Mouse (Mus musculus) hematopoietic stem cell, adult 5-6 weeks (primary cell): ENCODE data around the gene Snx3. TPM values are rescaled to one million over a fixed set of nuclear protein-coding genes. Genes with fewer than 3 reads are reported as not detected.

Experiments
- ATAC-seq, 2 experiments: fragments of 125-278 bp in 1 of 2; replicated peaks in 1 of 2; 2 replicates each; pipeline ENCODE4 v1.8.0; 2016 to 2017; ENCODE audit warnings: inconsistent platforms in 2 of 2, mild to moderate bottlenecking in 2 of 2, moderate number of reproducible peaks in 2 of 2, low read depth in 1 of 2, moderate TSS enrichment in 1 of 2; ENCODE audit not compliant: low FRiP score in 2 of 2, poor library complexity in 2 of 2, severe bottlenecking in 2 of 2, insufficient read depth in 1 of 2, low TSS enrichment in 1 of 2
- total RNA-seq: library from RNA; stranded (forward); fragments of 172-1452, 232-1000 nt; gene quantifications from 2 replicates; pipeline ENCODE4 v1.2.3, GENCODE M21; 2017

The Snx3 gene
- total RNA-seq, 1 experiment from 2014 or later: 97.5 TPM

DNA sequence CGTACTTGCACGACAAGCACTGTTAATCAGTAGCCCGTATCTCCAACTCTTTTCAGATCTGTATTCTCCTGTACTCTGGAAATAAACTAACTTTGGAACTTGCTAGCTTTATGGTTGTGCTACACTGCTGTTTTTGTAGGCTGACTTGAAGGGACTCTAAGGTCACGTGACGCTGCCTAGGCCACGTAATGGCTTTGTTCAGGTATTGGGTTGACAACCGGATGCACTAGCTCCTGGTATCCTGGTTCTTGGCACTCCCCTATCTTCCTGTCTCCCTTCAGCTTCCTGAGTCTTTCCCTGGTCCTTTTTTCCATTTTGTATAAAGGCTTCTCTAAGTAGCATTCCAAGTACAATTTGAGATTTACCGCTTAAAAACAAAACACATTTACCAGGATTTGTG, 1.2 kb upstream of the Snx3 start:
- ATAC-seq: no peak

DNA sequence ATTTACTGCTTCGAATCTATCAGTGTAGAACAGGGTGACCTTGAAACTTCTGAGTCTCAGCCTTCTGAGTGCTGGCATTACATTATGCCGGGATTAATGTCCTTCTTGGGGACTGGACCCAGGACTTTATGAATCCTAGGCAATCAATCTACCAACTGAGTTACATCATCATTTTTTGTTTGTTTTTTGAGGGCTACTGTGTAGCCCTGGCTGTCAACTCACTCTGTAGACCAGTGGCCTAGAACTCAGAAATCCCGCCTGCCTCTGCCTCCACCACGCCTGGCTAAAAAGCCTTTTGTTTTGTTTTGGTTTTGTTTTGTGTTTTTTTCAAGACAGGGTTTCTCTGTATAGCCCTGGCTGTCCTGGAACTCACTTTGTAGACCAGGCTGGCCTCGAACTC, 669 bp upstream of the Snx3 start:
- ATAC-seq: no peak

DNA sequence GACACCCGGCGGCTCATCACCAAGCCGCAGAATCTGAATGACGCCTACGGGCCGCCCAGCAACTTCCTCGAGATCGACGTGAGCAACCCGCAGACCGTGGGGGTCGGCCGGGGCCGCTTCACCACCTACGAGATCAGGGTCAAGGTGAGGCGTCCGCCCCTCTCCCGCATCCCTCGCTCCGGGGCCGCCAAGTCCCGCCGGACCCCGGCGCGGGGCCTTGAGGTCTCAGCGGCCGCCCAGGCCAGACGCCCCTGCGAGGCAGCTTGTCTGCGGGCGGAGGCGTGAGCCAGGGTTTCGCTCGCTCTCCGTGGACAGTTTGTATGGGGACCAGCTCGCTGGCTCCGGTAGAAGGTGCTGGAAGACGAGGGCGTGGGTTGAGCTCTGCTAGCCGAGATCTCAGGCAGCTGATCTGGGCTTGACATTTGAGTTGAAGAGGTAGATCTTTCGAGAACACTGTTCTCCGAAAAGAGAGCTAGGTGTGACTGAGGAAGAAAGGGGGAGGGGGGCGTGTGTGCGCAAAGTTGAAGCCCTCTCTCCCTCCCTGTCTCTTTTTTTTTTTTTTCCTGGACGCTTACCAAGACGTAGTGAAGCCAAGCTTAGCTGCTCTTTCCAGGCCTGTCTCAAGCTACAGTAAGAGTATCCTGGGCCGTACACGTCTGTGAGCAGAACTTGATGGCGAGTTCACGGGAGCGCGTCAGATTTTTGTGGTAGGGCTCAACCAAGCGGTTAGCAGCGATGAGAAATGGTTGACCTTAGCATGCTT, 700 bp downstream of the Snx3 start:
- ATAC-seq: peak in 1 of 2 experiments; percentile 28; a peak in 2 of 4 replicates

DNA sequence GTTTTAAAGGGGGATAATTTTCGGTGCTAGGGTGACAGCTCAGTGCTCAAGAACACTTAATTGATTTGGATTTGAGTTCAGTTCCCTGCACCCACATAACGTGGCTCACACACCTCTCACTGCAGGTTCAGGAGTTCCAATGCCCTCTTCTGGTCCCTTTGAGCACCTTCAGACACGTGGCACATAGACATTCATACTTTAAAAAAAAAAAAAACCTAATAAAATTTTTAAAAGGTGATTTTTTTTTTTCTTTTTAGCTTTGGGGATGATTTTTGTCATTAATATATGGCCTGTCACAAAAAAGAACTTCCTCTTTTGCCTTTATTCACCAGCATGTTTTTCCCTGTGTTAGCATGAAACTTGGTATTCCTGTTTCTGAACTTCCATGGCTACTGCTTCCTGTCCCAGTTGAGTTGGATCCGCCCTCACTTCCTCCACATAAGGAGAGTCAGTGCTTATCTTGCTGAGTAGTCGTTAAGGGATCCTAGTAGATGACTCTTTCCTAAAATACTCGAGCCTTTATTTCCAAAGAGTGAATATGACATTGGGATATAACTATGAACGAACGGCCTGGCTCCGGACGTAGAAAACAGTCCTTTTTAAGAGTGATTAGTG, 2.4 kb downstream of the Snx3 start:
- no peak for ATAC-seq

DNA sequence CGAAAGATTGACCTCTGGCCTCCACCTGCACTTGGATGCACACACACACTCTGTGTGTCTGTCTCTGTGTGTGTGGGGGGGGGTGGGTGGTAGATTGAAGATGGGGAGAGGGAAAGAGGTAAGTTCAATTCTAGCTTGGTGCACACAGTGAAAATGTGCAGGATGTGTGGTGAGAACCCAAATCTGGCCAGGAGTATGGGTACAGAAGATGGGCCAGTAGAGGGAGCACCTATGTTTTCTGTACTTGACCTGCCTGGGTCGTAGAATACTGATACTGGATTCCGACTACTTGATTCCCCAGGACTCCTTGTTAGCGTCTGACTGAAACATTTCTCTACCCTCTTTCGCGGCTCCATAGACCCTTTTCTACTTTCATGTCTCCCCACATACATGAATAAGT, 8.3 kb downstream of the Snx3 start:
- ATAC-seq: no peak

DNA sequence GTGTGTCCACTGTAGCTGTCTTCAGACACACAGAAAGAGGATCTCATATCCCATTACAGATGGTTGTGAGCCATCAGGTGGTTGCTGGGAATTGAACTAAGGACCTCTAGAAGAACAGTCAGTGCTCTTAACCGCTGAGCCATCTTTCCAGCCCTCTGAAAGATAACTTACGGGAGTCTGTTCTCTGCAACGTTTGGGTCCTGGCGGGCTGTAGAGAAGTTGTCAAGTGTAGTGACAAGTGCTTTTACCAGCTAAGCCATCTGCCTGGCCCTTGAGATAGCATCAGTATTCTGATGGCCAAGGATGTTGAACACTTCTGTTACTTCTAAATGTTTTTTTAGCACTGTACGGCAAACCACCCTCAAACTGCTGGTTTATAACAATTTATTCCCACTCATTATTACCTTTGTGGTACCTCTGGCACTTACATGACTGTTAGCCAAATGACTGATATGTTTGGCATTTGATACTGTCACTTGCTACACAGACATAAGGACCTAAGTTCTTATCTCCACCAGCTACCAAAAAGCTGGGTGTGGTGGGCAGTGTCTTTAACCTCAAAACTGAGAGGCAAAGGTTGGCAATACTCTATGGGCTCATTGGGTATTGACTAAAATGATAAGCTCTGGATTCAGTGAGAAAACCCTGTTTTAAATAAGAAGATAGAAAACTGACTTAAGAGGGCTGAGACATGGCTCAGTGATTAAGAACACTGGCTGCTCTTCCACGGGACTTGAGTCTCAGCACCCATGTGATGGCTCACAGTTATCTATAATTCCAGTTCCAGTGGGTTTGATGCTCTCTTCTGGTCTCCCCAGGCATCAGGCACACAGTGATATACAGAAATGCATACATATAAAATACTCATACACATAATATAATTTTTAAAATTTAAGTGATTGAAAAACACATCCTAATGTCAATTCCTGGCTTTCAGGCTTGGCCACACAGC, 9.6 kb downstream of the Snx3 start:
- ATAC-seq: no peak; a peak in 2 of 4 replicates

DNA sequence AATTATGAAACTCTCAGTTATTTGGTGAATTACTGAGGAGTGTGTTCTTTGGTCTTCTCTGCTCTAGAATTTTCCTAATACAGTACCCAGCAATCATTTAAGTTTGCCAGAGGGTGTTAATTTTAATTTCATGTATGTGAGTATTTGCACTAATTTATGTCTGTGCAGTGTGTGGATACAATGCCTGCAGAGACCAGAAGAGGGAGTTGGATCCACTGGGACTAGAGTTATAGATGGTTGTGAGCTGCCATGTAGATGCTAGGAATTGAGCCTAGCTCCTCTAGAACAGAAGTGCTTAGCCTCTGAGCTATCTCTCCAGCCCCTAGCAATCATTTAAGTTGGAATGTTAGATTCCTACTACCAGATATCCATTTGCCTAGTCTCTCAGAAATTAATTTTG, 12.3 kb downstream of the Snx3 start:
- ATAC-seq: no peak

DNA sequence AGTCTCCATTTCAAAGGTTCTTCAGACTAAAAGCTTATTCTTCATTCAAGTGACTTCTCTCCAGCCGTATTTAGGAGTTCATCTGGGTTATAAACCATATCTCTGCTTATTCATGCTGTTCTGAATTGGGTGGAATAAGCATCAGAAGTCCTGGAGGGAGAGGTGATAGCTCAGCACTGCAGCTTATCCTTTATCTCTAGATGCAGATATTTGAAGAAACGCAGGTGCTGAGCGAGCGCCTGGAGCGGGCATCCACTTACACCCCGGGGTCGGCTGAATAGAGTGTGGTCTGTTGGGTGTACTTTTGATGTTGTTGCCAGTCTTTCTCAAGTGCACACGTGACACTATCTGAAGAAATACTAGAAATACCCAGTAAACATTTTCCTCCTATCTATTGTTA, 16.5 kb downstream of the Snx3 start:
- ATAC-seq: no peak

DNA sequence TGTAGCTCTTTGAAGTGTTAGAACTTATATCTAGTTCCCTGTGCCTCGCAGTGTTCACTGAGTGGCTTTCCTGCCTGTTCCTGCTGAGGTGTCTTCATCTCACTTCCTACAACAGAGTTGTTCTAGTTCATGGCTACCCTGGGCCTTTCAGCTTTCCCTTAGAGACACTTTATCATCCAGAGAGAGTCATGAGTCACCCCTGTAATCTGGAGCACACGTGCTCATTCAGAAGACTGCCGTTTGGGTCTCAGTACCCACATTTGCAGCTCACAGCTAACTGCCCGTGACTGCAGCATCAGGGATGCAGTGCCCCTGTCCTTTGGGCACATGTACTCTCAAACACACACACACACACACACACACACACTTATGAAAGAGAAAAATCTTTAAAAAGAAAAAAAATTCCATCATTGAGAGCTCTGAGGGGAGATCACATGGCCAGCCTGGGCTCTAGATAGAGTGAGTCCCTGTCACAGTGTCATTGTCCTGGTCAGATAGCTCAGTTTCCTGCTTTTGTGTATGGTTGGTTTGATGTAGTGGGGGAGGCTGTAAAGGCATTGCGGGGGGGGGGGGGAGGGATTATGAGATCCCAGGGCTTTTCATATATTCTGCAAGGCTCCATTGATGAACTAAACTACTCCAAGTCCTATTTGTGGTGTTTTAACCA, 19.6 kb downstream of the Snx3 start:
- no peak for ATAC-seq

DNA sequence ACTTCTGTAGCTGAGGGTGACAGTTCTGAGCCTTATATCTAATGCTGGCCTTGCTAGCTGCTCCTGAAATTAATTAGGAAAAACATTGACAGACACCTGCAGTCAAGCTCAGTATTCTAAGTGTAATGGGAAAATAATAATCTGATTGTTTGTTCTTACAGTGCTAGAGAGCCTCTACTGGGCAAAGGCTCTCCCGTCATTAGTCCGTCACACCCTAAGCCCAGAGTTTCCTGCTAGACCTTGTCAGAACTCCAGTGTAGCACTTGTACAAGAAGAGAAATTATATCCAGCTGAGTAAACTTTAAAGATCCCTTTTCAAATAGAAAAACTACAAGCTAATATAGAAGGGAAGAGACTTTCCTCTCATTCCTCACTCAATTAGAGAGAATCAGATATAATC, 21.1 kb downstream of the Snx3 start:
- no peak for ATAC-seq

DNA sequence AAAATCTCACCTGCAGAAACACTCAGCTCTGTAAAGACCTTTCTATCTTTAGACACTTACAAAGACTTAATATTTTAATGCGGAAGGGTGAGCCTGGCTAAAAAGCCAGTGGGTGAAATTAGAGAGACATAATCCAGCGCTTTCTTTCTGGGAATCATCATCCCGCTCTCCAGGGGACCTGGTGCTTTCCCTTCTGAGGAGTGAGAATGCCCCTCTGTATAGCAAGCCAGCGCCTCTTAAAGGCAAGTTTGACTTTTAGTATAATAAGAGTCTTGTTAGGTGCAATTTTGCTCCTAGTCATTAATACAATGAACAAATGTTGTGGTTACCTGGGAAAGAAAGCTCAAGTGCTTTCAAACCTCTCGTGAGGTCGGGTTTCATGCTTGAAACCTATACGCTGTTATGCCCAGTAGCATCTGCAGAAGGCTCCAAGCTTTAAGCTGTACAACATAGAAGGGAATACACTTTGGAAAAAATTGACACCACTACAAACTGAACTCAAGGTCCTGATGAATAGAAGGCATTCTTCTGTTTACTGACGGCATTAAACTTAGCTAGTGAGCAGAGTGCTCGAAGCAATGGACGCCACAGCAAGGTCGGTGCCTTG, 21.8 kb downstream of the Snx3 start:
- no peak for ATAC-seq

DNA sequence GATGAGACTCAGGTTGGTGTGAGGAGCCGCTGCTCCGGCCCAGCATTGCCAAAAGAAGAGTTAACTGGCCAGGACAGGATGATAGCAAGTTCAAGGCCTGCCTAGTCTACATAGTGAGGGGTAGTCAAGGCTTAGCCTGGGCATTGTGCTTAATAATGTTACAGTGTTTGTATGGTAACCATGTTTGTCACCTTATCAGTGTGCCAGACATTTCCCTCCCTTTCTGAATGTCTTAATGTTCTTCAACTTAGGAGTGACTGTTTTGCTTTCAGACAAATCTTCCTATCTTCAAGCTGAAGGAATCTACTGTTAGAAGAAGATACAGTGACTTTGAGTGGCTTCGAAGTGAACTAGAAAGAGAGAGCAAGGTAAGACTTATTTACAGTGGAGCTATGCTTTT, 23.9 kb downstream of the Snx3 start:
- ATAC-seq: no peak

DNA sequence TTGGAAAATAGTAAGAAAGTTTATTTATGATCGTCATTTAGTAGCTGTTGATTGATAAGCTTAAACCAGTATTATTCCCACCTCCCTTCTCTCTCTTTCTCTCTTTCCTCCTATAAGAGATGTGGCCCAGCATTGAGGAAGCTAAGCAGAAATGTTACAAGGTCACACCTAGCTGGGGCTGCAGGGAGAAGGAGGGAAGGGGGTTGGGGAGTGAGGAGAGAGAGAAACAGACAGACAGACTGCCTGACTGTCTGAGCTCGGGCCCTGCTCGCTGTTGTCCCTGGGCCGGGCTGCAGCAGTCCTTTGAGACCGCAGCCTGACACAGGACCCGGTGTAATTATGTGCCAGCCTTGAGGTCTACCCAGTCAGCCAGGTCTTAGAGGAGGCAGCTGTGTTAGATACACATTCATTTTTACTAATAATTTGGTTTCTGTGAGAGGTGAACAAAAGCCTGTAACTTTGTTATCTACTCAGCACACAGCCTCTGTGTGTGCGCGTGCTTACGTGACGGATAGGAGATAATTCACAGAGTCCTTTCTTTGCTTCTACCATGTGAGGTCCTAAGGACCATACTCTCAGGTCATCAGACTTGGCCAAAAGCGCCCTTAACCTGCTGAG, 32.1 kb downstream of the Snx3 start:
- peak in 1 of 2 experiments; percentile 32; a peak in 1 of 4 replicates for ATAC-seq

DNA sequence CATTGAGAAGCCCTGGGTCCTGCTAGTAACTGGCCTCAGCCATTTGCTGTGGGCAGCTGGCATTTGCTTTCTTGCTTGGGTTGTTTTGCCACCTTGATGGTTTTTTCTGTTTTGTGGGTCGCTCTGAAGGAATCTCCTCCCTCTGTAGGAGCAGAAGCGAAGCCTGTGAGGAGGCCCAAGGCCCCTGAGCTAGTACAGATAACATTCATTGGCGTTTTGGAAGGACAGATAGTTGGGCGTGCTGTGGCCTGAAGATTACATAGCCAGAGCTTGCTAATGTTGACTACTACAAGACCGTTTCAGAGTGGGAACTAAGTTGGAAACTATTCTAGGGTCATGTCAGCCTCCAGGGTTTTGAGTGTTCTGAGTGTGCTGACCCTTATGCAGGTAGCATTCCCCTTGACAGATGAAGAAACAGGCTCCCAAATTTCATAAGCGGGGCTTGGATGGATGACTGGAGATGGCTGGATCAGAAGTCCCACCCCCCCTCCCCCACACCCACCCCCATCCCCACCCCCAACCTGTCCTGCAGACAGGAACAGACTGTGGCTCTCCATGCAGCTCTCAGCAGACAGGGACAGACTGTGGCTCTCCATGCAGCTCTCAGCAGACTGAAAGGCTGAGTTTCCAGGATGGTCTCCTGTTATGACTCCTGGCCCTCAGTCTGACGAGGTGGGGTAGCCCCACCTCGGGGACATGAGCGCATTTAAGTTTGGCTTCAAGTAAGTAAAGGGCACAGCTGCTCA, 35.9 kb downstream of the Snx3 start:
- peak in 1 of 2 experiments; percentile 39; a peak in 1 of 4 replicates for ATAC-seq

DNA sequence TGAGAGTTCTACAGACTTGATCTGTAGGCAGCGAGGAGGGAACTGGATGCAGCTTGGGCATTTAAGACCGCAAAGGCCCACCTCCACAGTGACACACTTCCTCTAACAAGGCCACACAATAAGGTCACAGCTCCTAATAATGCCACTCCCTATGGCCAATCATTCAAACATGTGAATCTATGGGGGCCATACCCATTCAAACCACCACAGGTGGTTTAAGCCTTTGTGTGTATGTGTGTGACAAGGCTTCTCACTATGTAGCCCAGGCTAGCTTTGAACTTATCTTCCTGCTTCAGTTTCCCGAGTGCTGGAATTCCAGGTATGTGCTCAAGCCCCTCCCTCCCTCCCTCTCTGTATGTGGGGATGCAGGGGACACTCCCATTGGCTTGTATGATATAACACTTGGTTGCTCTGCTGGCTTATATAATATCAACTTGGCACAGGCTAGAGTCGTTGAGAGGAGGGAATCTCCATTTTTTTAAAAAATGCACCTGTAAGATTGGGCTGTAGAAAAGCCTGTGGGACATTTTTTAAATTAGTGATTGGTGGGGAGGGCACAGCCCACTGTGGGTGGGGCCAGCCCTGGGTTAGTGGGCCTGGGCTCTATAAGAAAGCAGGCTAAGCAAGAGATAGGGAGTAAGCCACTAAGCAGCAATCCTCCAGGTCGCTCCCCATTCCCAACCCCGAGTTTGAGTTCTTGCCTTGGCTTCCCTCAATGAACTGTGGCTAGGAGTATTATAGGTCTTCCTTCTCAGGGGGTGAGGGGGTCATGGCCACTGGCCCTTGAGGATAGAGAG, 44.1 kb downstream of the Snx3 start:
- no peak for ATAC-seq
